Mouse (Mus musculus) cortical plate, adult 2 months (tissue): ENCODE data around the gene Igfbpl1.

Experiments used
- CTCF ChIP-seq: fragments of 200-500 bp; IDR thresholded peaks from 2 replicates; pipeline ENCODE4 v1.5.1; 2011; ENCODE audit warnings: mild to moderate bottlenecking, control low read depth, low read length; ENCODE audit not compliant: insufficient read depth; ENCODE audit errors: extremely low read depth
- POLR2A ChIP-seq: fragments of 200-500 bp; IDR thresholded peaks from 2 replicates; pipeline ENCODE4 v1.6.1; 2011; ENCODE audit warnings: mild to moderate bottlenecking, low read length, control low read depth; ENCODE audit not compliant: insufficient read depth; ENCODE audit errors: extremely low read depth

- TF ChIP-seq CTCF (no peak), POLR2A (no peak)
These were observed 21.5 kb upstream of the Igfbpl1 start, which contains the start of gene Stra6l for GRCm38 (mm10) chr4:45848109-45848824.
